Mouse (Mus musculus) embryonic fibroblast, embryonic 13.5 days (primary cell): Measurements from ENCODE around the gene Tvp23b.

Experiments
- CTCF ChIP-seq: IDR thresholded peaks from 2 replicates; pipeline ENCODE4 v1.5.1; 2011; ENCODE audit warnings: mild to moderate bottlenecking, control low read depth, low read length, moderate library complexity, borderline replicate concordance; ENCODE audit not compliant: insufficient read depth
- POLR2A ChIP-seq: IDR thresholded peaks from 2 replicates; pipeline ENCODE4 v1.6.1; 2011; ENCODE audit warnings: low read depth, mild to moderate bottlenecking, control low read depth, low read length, moderate library complexity

GRCm38 (mm10) chr11:62911362-62911761, 32.1 kb downstream of the Tvp23b start:
- TF ChIP-seq POLR2A (no peak), CTCF (no peak)
